Mouse (Mus musculus): ENCODE results near the gene Gm20605. TPM values are rescaled to one million over a fixed set of nuclear protein-coding genes. Genes with fewer than 3 reads are reported as not detected.

Gene Gm20605
- polyA plus RNA-seq, 1 experiment = 15.0 TPM

DNA sequence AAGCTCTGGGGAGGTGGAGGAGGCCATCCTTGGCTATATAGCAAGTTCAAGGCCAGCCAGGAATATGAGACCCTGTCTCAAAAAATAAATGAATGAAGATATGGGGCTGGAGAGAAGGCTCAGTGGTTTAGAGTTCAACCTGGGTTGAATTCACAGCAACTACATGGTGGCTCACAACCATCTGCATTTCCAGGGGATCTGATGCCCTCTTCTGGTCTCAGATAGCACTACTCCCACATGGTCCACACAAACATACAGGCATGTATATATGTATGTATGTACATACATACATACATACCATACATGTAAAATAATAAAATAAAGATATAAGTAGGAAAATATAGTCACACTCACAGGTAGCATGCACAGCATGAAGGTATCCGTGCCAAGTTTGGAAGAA lies 41.3 kb downstream of the Gm20605 start:
- Histone ChIP-seq H3K36me3 (ENCODE audit: control insufficient read depth, insufficient read depth, low read length) (no peaks in the 10 kb centered on the region), H3K4me1 (ENCODE audit: control insufficient read depth, insufficient read depth, low read length) (peaks cover 10% of the 10 kb centered on the region), H3K27me3 (ENCODE audit: control insufficient read depth, insufficient read depth, low read length) (no peaks in the 10 kb centered on the region), H3K27ac (ENCODE audit: control insufficient read depth, insufficient read depth, low read depth, low read length) (no peak overlapping the region), H3K4me3 (ENCODE audit: control insufficient read depth, low read depth, low read length) (no peak overlapping the region)
- TF ChIP-seq CTCF (IDR thresholded peaks at IDR 0.05; ENCODE audit: control insufficient read depth, insufficient read depth, insufficient replicate concordance, low read depth, low read length) = no peak
- TF ChIP-seq POLR2A (IDR thresholded peaks at IDR 0.05; ENCODE audit: control insufficient read depth, low read depth, low read length) = no peak

DNA sequence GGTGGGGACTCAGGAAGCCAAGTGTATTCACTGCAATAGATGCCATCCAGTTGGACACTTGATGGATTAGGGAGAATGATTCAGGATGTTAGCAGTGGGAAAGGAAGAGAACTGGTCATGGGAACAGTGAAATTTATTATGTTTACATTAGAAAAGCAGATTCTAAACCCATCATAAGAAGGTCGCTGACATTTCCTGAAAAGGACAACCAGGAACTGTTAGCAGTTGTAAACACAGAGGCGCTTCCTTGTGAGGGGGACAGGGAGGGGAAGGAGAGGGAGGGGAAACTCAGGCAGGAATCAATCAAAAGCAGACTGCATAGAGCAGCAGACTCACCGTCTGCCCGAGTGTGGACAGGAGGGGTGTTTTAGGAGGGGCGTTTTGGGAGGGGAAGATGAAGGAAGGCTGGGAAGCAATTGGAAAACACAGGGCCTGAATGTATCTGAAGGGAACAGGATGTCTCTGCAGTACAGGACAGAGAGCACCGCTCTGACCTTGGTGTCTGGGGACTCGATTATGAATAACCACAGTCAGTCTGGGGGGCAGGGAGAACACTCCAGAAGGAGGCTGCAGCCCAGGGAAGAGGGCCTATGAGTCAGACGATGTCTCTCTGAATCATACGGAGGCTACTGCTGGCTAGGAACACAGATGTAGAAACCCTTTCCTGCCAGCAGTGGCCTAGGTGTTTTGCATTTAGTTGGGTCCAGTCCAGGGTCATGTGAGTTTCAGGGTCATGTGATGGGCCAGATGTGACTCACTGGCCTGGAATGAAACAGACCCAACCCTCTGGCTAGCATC lies 42.7 kb downstream of the Gm20605 start:
- no peak overlapping the region for H3K4me3 ChIP-seq (ENCODE audit: control insufficient read depth, low read depth, low read length)
- peak overlapping the region; percentile 71 for H3K27ac ChIP-seq (ENCODE audit: control insufficient read depth, insufficient read depth, low read depth, low read length)
- no peaks in the 10 kb centered on the region for H3K36me3 ChIP-seq (ENCODE audit: control insufficient read depth, insufficient read depth, low read length)
- TF ChIP-seq POLR2A (IDR thresholded peaks at IDR 0.05; ENCODE audit: control insufficient read depth, low read depth, low read length) (no peak), CTCF (IDR thresholded peaks at IDR 0.05; ENCODE audit: control insufficient read depth, insufficient read depth, insufficient replicate concordance, low read depth, low read length) (no peak)
- no peaks in the 10 kb centered on the region for H3K27me3 ChIP-seq (ENCODE audit: control insufficient read depth, insufficient read depth, low read length)
- H3K4me1 ChIP-seq (ENCODE audit: control insufficient read depth, insufficient read depth, low read length) = peaks cover 10% of the 10 kb centered on the region

GRCm38 (mm10) chr5:137672361-137672760 lies 43.4 kb downstream of the Gm20605 start:
- TF ChIP-seq CTCF (IDR thresholded peaks at IDR 0.05; ENCODE audit: control insufficient read depth, insufficient read depth, insufficient replicate concordance, low read depth, low read length) (no peak), POLR2A (IDR thresholded peaks at IDR 0.05; ENCODE audit: control insufficient read depth, low read depth, low read length) (no peak)
- Histone ChIP-seq H3K27ac (ENCODE audit: control insufficient read depth, insufficient read depth, low read depth, low read length) (peak overlapping the region; percentile 61; the same call in 1 of the 2 replicates), H3K27me3 (ENCODE audit: control insufficient read depth, insufficient read depth, low read length) (no peaks in the 10 kb centered on the region), H3K4me3 (ENCODE audit: control insufficient read depth, low read depth, low read length) (no peak overlapping the region), H3K4me1 (ENCODE audit: control insufficient read depth, insufficient read depth, low read length) (peaks cover 10% of the 10 kb centered on the region), H3K36me3 (ENCODE audit: control insufficient read depth, insufficient read depth, low read length) (no peaks in the 10 kb centered on the region)

GRCm38 (mm10) chr5:137673015-137673414 lies 44.0 kb downstream of the Gm20605 start:
- peaks cover 10% of the 10 kb centered on the region for H3K4me1 ChIP-seq (ENCODE audit: control insufficient read depth, insufficient read depth, low read length)
- peak overlapping the region; percentile 61; the same call in 1 of the 2 replicates for H3K27ac ChIP-seq (ENCODE audit: control insufficient read depth, insufficient read depth, low read depth, low read length)
- H3K27me3 ChIP-seq (ENCODE audit: control insufficient read depth, insufficient read depth, low read length) = no peaks in the 10 kb centered on the region
- TF ChIP-seq CTCF (IDR thresholded peaks at IDR 0.05; ENCODE audit: control insufficient read depth, insufficient read depth, insufficient replicate concordance, low read depth, low read length) (no peak), POLR2A (IDR thresholded peaks at IDR 0.05; ENCODE audit: control insufficient read depth, low read depth, low read length) (no peak)
- H3K36me3 ChIP-seq (ENCODE audit: control insufficient read depth, insufficient read depth, low read length) = no peaks in the 10 kb centered on the region
- no peak overlapping the region for H3K4me3 ChIP-seq (ENCODE audit: control insufficient read depth, low read depth, low read length)

DNA sequence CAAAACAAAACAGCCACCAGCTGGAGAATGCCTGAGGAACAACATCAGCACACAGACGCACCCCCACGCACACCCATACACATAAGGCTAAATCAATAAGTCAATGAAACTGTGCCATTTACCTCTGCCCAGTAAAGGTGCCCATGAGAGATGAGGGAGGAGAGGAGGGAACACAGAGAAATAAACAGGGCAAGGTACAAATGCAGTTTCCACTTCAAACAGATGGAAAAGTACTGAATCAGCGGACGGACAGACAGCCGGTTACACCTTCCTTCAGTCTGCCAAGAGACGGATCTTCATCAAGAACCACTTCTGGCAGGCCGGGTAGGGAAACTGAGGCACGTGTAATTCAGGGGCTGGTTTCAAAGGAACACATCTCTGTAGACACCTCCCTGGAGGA lies 45.8 kb downstream of the Gm20605 start:
- Histone ChIP-seq H3K27ac (ENCODE audit: control insufficient read depth, insufficient read depth, low read depth, low read length) (no peak overlapping the region), H3K36me3 (ENCODE audit: control insufficient read depth, insufficient read depth, low read length) (no peaks in the 10 kb centered on the region), H3K4me1 (ENCODE audit: control insufficient read depth, insufficient read depth, low read length) (peaks cover 8% of the 10 kb centered on the region; the same call in 1 of the 2 replicates), H3K27me3 (ENCODE audit: control insufficient read depth, insufficient read depth, low read length) (no peaks in the 10 kb centered on the region), H3K4me3 (ENCODE audit: control insufficient read depth, low read depth, low read length) (no peak overlapping the region)
- no peak for TF ChIP-seq CTCF (IDR thresholded peaks at IDR 0.05; ENCODE audit: control insufficient read depth, insufficient read depth, insufficient replicate concordance, low read depth, low read length)
- no peak for TF ChIP-seq POLR2A (IDR thresholded peaks at IDR 0.05; ENCODE audit: control insufficient read depth, low read depth, low read length)

- H3K4me3 ChIP-seq (ENCODE audit: control insufficient read depth, low read depth, low read length) = no peak overlapping the region
- no peaks in the 10 kb centered on the region for H3K27me3 ChIP-seq (ENCODE audit: control insufficient read depth, insufficient read depth, low read length)
- H3K4me1 ChIP-seq (ENCODE audit: control insufficient read depth, insufficient read depth, low read length) = peaks cover 1% of the 10 kb centered on the region; the same call in 1 of the 2 replicates
- TF ChIP-seq POLR2A (IDR thresholded peaks at IDR 0.05; ENCODE audit: control insufficient read depth, low read depth, low read length) = no peak
- TF ChIP-seq CTCF (IDR thresholded peaks at IDR 0.05; ENCODE audit: control insufficient read depth, insufficient read depth, insufficient replicate concordance, low read depth, low read length) = no peak
- no peaks in the 10 kb centered on the region for H3K36me3 ChIP-seq (ENCODE audit: control insufficient read depth, insufficient read depth, low read length)
- H3K27ac ChIP-seq (ENCODE audit: control insufficient read depth, insufficient read depth, low read depth, low read length) = no peak overlapping the region
Measured at GRCm38 (mm10) chr5:137677859-137678258, 48.9 kb downstream of the Gm20605 start.

DNA sequence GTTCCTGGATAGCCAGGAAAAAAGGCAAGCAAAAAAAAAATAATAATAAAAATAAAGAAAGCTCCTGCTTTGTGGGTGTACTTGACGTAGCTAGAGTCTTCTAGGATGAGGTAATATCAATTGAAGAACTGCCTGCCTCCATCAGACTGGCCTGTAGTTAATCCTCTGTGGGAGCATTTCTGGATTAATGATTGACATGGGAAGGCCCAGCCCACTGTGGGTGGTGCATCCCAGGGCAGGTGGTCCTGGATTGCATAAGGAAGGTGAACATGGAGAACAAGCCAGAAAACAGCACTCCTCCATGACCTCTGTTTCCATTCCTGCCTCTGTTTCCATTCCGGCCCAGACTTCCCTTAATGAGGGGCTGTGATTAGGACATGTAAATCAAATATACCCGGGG lies 49.8 kb downstream of the Gm20605 start:
- Histone ChIP-seq H3K27ac (ENCODE audit: control insufficient read depth, insufficient read depth, low read depth, low read length) (no peak overlapping the region), H3K4me3 (ENCODE audit: control insufficient read depth, low read depth, low read length) (no peak overlapping the region), H3K36me3 (ENCODE audit: control insufficient read depth, insufficient read depth, low read length) (no peaks in the 10 kb centered on the region), H3K4me1 (ENCODE audit: control insufficient read depth, insufficient read depth, low read length) (peaks cover 3% of the 10 kb centered on the region; the same call in 1 of the 2 replicates), H3K27me3 (ENCODE audit: control insufficient read depth, insufficient read depth, low read length) (no peaks in the 10 kb centered on the region)
- TF ChIP-seq POLR2A (IDR thresholded peaks at IDR 0.05; ENCODE audit: control insufficient read depth, low read depth, low read length) (no peak), CTCF (IDR thresholded peaks at IDR 0.05; ENCODE audit: control insufficient read depth, insufficient read depth, insufficient replicate concordance, low read depth, low read length) (no peak)

All from testis, adult 2 months (tissue).